Mouse (Mus musculus) stomach, postnatal 0 days (tissue): Measurements from ENCODE around the gene Chn1.

ENCODE experiments used
- CTCF ChIP-seq: IDR thresholded peaks from 2 replicates; pipeline ENCODE4 v1.5.1; 2016; ENCODE audit warnings: antibody characterized with exemption, low read depth, mild to moderate bottlenecking, moderate library complexity
- EP300 ChIP-seq: optimal IDR thresholded peaks from 2 replicates; pipeline ENCODE3; 2016; ENCODE audit warnings: antibody characterized with exemption

DNA sequence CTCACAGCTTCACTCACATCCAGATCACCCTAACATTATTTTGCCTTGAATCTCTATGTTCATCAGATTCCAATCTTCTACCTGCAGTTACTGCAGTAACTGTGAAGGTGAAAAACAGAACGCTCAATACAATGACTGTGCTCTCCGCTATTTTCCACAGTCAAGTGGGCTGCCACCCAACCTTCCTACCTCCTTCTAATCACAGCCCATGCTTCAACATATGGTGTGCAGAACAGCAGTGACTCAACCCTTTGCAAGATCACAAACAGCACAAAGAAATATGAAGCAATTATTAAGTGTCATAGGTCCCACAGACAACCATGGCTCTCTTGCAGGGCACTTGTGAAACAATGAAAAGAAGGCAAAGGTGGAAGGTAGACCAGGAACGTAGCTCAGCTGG lies 33.9 kb downstream of the Chn1 start:
- TF ChIP-seq CTCF (no peak), EP300 (no peak)
